Mouse (Mus musculus) stomach, postnatal 0 days (tissue): ENCODE results near the gene Mfsd13b.

Experiments
- CTCF ChIP-seq: IDR thresholded peaks from 2 replicates; pipeline ENCODE4 v1.5.1; 2016; ENCODE audit warnings: antibody characterized with exemption, low read depth, mild to moderate bottlenecking, moderate library complexity
- EP300 ChIP-seq: optimal IDR thresholded peaks from 2 replicates; pipeline ENCODE3; 2016; ENCODE audit warnings: antibody characterized with exemption

- no peak for TF ChIP-seq CTCF
- TF ChIP-seq EP300, result no peak
These were observed 42.0 kb upstream of the Mfsd13b start for GRCm38 (mm10) chr7:120940343-120940742.
